Mouse (Mus musculus) right cerebral cortex, postnatal 4 days (tissue): ENCODE measurements around the gene Cct8l1.

ENCODE experiments used
- DNase-seq: peaks from one replicate; pipeline ENCODE4 v3.0.0-alpha.2; 2022

Cct8l1 gene

DNA sequence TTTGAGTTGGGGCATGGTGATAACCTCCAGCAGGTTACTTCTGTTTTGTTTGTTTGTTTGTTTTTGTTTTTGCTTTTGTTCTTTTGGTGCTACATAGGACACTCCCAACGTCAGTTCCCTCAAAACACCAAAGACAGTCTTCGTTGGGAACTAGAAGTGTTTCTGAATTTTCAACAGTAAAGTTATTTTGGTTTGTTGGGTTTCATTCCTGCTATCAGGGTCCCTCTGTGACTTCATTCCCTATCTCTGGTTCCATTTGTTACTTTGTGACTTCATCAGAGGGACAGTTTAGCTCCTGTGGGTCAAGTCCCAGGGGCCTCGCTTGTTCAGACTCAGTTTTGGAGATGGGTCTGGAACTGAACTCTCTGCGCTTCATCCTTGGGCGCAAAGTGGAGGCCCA, at the start of gene Cct8l1:
Gene Cct8l1, plus strand, starts transcription at position 301 of the 400 bp plus-strand sequence.
- no peak for DNase-seq

GRCm38 (mm10) chr5:25472070-25472469, 43.8 kb upstream of the Cct8l1 start:
- DNase-seq: no peak

DNA sequence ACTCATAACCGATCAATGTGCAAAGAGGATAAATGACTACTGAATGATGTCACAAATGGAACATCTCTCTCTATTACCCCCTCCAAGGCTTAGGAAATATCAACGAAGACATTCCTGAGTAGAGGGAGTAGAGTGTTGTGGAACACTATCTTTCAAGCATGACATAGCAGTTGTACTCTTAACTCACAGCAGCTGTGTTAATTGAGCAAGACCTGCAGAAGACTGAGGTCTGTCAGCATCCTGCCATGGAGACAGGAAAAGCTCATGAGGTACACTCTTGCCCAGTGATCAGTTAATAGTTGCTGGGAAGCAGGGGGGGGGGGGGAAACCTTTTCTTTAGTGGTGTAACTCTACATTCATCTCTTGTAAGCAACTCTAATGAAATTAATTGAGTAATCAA, 40.1 kb upstream of the Cct8l1 start:
- no peak for DNase-seq

- DNase-seq: no peak
These were observed 37.0 kb upstream of the Cct8l1 start for GRCm38 (mm10) chr5:25478863-25479262.

- DNase-seq: no peak
These were observed 19.2 kb upstream of the Cct8l1 start for GRCm38 (mm10) chr5:25496652-25497051.

GRCm38 (mm10) chr5:25497369-25497719, 18.5 kb upstream of the Cct8l1 start:
- peak; percentile 4 for DNase-seq

- DNase-seq: peak; percentile 55
These were observed 18.0 kb upstream of the Cct8l1 start for GRCm38 (mm10) chr5:25497720-25498345.

DNA sequence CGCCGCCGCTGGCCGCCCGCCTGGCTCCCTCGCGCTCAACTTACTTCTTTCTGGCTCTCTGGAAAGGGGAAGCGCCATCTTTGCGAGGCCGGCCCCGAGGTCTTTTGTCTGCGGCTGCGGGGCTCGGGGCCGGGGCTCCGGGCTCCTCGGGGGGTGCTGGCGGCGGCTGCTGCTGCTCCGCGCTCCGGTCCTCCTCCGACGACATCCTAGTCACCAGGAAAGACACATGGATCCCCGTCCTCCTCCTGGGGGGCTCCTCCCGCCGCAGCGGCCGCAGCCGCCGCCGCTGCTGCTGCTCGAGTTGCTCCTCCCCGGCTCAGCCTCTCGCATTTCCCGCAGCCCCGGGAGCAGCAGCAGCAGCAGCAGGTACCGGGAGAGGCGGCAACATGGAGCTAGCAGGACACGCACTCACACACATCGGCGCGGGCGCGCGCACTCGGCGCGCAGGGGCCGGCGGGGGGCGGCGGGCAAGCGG, 17.5 kb upstream of the Cct8l1 start, which contains the start of gene Kmt2c:
Gene Kmt2c, minus strand, starts transcription at position 438 of the 475 bp plus-strand sequence.
- peak; percentile 78 for DNase-seq

- peak; percentile 69 for DNase-seq
These were observed 16.9 kb upstream of the Cct8l1 start for GRCm38 (mm10) chr5:25498821-25499422.

- DNase-seq: peak; percentile 99
These were observed 16.2 kb upstream of the Cct8l1 start for GRCm38 (mm10) chr5:25499423-25500398.

GRCm38 (mm10) chr5:25500686-25501085, 15.2 kb upstream of the Cct8l1 start:
- DNase-seq: no peak

GRCm38 (mm10) chr5:25506041-25506440, 9.8 kb upstream of the Cct8l1 start:
- no peak for DNase-seq

GRCm38 (mm10) chr5:25516301-25516895, 531 bp downstream of the Cct8l1 start:
- no peak for DNase-seq

- no peak for DNase-seq
These were observed 1.7 kb downstream of the Cct8l1 start for GRCm38 (mm10) chr5:25517550-25517949.

GRCm38 (mm10) chr5:25519820-25520219, 4.0 kb downstream of the Cct8l1 start:
- no peak for DNase-seq

DNA sequence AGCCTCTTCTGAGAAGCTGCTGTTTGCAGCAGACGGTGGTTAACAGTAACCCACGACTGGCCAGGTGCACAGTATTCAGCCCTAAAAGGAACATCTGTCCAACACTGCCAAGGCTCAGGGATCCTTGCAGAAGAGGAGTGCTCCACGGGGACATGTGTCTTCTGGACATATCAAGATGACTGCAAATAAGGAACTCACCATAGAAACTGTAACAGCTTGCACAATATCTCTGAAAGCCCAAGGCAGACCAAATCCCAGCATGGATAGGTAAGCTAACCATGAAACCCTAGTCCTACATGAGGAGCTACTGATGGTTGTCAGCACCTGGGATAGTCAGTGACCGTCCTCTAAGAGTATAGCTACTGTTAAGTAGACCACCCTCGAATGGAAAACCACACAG, 5.6 kb downstream of the Cct8l1 start:
- DNase-seq: no peak

- no peak for DNase-seq
These were observed 10.2 kb downstream of the Cct8l1 start for GRCm38 (mm10) chr5:25526116-25526515.

- DNase-seq: peak; percentile 9
These were observed 11.1 kb downstream of the Cct8l1 start for GRCm38 (mm10) chr5:25526926-25527325.

GRCm38 (mm10) chr5:25527971-25528370, 12.1 kb downstream of the Cct8l1 start:
- no peak for DNase-seq

DNA sequence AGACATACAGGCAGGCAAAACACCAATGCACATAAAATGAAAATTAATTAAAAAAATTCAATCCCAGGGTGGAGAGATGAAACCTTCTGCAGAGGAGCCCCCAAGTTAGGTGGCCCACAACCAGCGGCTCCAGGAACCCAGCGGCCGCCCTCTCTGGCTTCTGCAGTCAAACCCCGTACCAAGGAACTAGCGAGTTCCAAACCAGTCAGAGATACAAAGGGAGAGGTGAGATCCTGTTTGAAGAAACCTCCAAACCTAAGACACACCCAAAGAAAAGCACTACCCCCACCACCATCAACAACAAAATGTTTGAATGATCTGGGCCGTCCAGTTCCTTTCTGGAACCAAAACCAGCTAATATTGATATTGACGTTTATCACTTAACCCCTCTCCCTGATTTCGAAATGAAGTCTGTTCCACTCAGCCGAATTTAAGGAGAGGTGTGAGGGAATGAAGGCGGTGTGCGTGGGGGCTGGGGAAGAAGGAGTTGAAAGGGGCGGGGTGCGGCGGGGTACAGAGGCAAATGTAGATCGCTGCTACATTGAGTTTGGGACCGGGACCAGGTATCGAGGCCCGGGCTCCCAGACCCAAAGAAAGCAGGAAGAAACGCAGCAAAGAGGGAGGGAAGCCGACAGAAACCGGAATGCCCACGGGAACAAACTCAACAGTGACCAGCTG, 13.1 kb downstream of the Cct8l1 start:
- DNase-seq: no peak

DNA sequence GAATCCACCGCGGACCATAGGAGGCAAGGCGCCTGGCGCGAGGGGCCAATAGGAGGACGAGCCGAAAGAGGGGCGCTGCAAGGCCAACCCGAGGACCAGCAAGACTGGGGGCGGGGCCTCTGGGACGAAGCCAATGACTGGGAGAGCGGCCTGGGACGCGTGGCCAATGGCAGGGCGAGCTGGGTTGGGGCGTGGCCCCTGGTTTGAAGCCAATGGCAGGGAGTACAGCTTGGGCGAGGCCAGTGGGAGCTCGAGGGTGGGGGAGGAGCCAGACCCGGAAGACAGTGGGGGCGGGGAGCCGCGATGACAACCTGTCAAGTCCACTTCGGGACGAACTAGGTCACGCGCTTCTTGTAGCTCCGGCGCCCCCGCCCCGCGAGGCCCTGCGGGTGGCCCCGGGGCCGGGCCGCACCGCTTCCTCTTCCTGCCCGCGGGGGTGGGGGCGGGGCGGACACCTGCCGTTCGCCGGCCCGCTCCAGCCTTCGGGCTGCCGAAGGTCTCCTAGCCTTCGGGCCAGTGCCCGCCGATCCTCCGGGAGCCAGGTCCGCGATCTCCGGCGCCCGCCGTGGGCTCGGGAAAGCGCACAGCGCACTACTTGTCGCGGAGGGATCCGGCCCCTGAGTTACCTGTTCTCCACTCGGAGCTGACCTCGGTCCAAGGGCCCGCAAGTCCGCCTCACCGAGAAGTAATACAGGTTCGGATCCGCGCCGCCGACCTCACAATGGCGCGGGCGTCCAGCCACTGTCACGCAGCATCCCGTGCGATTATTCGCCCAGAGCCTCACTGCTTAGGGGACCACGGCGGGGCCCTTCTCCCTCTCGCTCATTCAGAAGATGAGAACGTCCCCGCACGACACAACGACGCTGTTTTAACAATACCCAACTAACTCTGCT, 13.9 kb downstream of the Cct8l1 start:
- DNase-seq: peak; percentile 100
